Mouse (Mus musculus) myocyte (in vitro differentiated cells): ENCODE results near the gene Dnaic1. TPM values are rescaled to one million over a fixed set of nuclear protein-coding genes. Genes with fewer than 3 reads are reported as not detected.
A peak's percentile ranks its signal among the peaks of the same experiment; 100 is the strongest.

Experiments used
- H3K27me3 ChIP-seq: one replicate; pipeline ENCODE4 v1.6.1; 2011; ENCODE audit not compliant: control insufficient read depth, insufficient read depth, insufficient read length
- H3K36me3 ChIP-seq: one replicate; pipeline ENCODE4 v1.6.1; 2011; ENCODE audit not compliant: control insufficient read depth, insufficient read depth
- H3K4me2 ChIP-seq: one replicate; pipeline ENCODE4 v1.6.1; 2011; ENCODE audit warnings: low read depth, control low read depth
- H3K4me3 ChIP-seq: one replicate; pipeline ENCODE4 v1.5.1; 2011; ENCODE audit warnings: mild to moderate bottlenecking, control low read depth, moderate library complexity
- H3K79me2 ChIP-seq: one replicate; pipeline ENCODE4 v1.6.1; 2011; ENCODE audit not compliant: control insufficient read depth, insufficient read depth
- H3ac ChIP-seq: one replicate; pipeline ENCODE4 v1.6.1; 2011; ENCODE audit not compliant: control insufficient read depth, insufficient read length
- CEBPB ChIP-seq: IDR thresholded peaks from 2 replicates; pipeline ENCODE4 v1.6.1; 2011; ENCODE audit warnings: mild to moderate bottlenecking, moderate library complexity; ENCODE audit not compliant: poor library complexity, insufficient read depth, severe bottlenecking
- E2F4 ChIP-seq: IDR thresholded peaks from one replicate; pipeline ENCODE4 v1.6.1; 2011; ENCODE audit warnings: mild to moderate bottlenecking, control low read depth, moderate library complexity; ENCODE audit not compliant: insufficient read depth
- MAX ChIP-seq: IDR thresholded peaks from one replicate; pipeline ENCODE4 v1.6.1; 2011; ENCODE audit warnings: low read depth, mild to moderate bottlenecking, control low read depth
- MYOD1 ChIP-seq, 3 experiments: IDR thresholded peaks; one replicate each; pipeline ENCODE4 v1.6.1; 2011; ENCODE audit warnings: control low read depth in 2 of 3, low read depth in 2 of 3, mild to moderate bottlenecking in 2 of 3, moderate library complexity in 1 of 3; ENCODE audit not compliant: insufficient read length in 2 of 3, control insufficient read depth in 1 of 3
- MYOG ChIP-seq, 3 experiments: IDR thresholded peaks; one replicate each; pipeline ENCODE4 v1.6.1; 2011; ENCODE audit warnings: control low read depth in 2 of 3, low read depth in 2 of 3, mild to moderate bottlenecking in 2 of 3; ENCODE audit not compliant: insufficient read length in 2 of 3, control insufficient read depth in 1 of 3, insufficient read depth in 1 of 3
- POLR2A ChIP-seq: IDR thresholded peaks from one replicate; pipeline ENCODE4 v1.6.1; 2011; ENCODE audit warnings: low read depth, mild to moderate bottlenecking, control low read depth, moderate library complexity; ENCODE audit not compliant: insufficient read length
- POLR2AphosphoS2 ChIP-seq: IDR thresholded peaks from one replicate; pipeline ENCODE4 v1.6.1; 2011; ENCODE audit warnings: low read depth, control low read depth; ENCODE audit not compliant: insufficient read length
- REST ChIP-seq: IDR thresholded peaks from one replicate; pipeline ENCODE4 v1.6.1; 2011; ENCODE audit warnings: mild to moderate bottlenecking, control low read depth, moderate library complexity; ENCODE audit not compliant: insufficient read depth, insufficient read length
- SRF ChIP-seq: IDR thresholded peaks from one replicate; pipeline ENCODE4 v1.6.1; 2011; ENCODE audit warnings: low read depth; ENCODE audit not compliant: control insufficient read depth, insufficient read length
- TCF12 ChIP-seq: IDR thresholded peaks from one replicate; pipeline ENCODE4 v1.6.1; 2011; ENCODE audit warnings: mild to moderate bottlenecking, control low read depth; ENCODE audit not compliant: poor library complexity, insufficient read depth, severe bottlenecking
- TCF3 ChIP-seq: IDR thresholded peaks from one replicate; pipeline ENCODE4 v1.6.1; 2011; ENCODE audit warnings: low read depth, control low read depth; ENCODE audit not compliant: insufficient read length
- USF1 ChIP-seq: IDR thresholded peaks from one replicate; pipeline ENCODE4 v1.6.1; 2011; ENCODE audit warnings: low read depth, mild to moderate bottlenecking, control low read depth, moderate library complexity
- polyA plus RNA-seq: library from polyadenylated mRNA; unstranded; fragments of >200 nt; fragmentation: generic; extraction: Trizol; gene quantifications from one replicate; pipeline ENCODE4 v1.2.1, GENCODE M21; 2012; ENCODE audit warnings: missing spikeins

Gene Dnaic1
- polyA plus RNA-seq, 1 experiment: 0.08 TPM

DNA sequence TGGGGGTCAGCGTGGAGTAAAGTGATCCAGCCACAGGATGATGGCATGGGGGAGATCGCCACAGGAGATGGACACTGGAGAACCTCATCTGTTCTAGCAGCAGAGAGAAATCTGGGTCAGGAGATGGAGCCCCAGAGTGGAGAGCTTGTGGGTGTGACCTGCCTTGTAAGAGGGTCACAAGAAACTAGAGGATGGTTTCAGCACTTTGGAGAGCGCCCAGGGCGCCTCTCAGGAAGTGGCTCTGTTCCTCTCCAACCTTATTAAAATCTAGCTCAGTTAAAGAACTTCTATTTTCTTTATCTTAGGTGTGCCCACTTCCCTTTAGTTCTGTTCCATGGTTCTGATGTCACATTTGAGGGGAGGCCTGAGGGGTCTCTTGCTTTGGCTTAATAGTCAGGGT, 37.2 kb downstream of the Dnaic1 start:
- H3K27me3 ChIP-seq: peaks cover 23% of the 10 kb centered on the region
- no peak overlapping the region for H3ac ChIP-seq
- H3K36me3 ChIP-seq: no peaks in the 10 kb centered on the region
- TF ChIP-seq TCF3 (no peak), POLR2AphosphoS2 (no peak), REST (peak; percentile 50)
- no peak overlapping the region for H3K4me3 ChIP-seq
- H3K4me2 ChIP-seq: no peak overlapping the region
- no peaks in the 10 kb centered on the region for H3K79me2 ChIP-seq

DNA sequence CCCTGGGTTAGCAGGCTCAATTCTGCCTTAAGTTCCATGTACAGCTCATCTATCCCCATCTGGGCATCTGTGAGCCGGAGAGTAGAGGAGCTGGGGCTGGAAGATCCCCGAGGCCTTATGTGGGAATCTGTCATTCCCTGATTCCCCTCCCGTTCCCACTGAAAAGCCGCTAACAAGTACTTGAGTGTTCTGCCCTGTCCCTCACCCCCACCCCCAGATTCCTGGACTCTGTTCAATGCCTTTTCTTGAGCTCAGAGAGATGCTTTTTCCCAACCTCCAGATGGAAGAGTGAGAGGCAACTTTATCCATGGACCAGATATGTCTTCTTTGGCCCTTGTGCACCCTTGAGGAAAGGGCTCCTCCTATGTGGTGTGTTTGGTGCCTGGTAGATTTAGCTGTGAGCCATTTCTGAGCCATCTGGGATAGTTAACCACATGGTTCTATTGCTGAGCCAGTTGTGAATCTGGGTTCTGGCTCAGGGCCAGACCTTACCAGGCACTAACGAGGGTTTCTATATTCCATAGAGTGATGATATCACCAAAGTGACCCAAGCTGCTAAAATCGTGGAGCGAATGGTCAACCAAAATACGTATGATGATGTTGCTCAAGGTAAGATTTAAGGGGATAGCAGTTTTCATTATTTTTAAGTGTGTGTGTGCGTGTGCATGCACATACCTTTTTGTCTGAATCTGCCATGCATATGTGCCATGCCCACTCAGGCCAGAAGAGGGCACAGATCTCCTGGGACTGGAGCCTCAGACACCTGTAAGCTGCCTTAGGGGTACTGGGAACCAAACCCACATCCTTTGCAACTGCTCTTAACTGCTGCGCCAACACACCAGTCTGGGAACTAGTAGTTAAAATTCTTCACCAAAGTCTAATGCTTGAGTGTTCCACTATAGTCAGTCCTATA, 40.4 kb downstream of the Dnaic1 start:
- Histone ChIP-seq H3K4me2 (no peak overlapping the region), H3K27me3 (no peaks in the 10 kb centered on the region), H3K4me3 (no peak overlapping the region), H3K79me2 (no peaks in the 10 kb centered on the region), H3ac (no peak overlapping the region), H3K36me3 (no peaks in the 10 kb centered on the region)
- TF ChIP-seq USF1: no peak
- TF ChIP-seq MYOG (IDR thresholded peaks at IDR 0.05; ENCODE audit: control insufficient read depth in 1 of 3, insufficient read depth in 1 of 3, insufficient read length in 2 of 3, low read depth in 2 of 3): no peak
- no peak for TF ChIP-seq SRF
- TF ChIP-seq CEBPB: no peak
- no peak for TF ChIP-seq TCF3
- no peak for TF ChIP-seq TCF12
- TF ChIP-seq MAX: no peak
- TF ChIP-seq POLR2A: no peak
- no peak for TF ChIP-seq MYOD1 (IDR thresholded peaks at IDR 0.05; ENCODE audit: control insufficient read depth in 1 of 3, insufficient read length in 2 of 3, low read depth in 2 of 3)
- TF ChIP-seq E2F4: no peak
- TF ChIP-seq REST: no peak

DNA sequence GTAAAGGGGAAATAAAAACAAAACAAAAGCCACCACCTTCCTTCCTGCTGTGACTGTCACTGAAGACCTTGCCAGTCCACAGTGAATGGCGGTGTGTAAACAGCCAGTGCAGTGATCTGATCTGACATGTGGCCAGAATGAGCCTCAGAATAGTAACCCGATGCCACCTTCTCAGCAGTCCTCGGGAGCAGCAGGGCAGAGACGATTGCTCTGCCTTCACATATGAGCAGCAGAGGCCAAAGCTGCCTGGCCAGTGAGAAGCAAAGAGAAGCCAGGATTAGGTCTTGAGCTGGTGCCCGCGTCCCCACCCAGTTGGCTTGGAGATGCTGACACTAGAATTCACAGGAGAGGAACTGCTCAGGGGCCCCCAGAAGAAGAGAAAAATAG, 41.0 kb downstream of the Dnaic1 start:
- no peaks in the 10 kb centered on the region for H3K27me3 ChIP-seq
- no peak overlapping the region for H3K4me3 ChIP-seq
- no peak overlapping the region for H3ac ChIP-seq
- H3K79me2 ChIP-seq: no peaks in the 10 kb centered on the region
- no peaks in the 10 kb centered on the region for H3K36me3 ChIP-seq
- no peak for TF ChIP-seq MYOD1 (IDR thresholded peaks at IDR 0.05; ENCODE audit: control insufficient read depth in 1 of 3, insufficient read length in 2 of 3, low read depth in 2 of 3)
- no peak for TF ChIP-seq CEBPB
- TF ChIP-seq TCF3: no peak
- TF ChIP-seq E2F4: no peak
- TF ChIP-seq SRF: no peak
- no peak for TF ChIP-seq POLR2AphosphoS2
- TF ChIP-seq USF1: no peak
- no peak for TF ChIP-seq MYOG (IDR thresholded peaks at IDR 0.05; ENCODE audit: control insufficient read depth in 1 of 3, insufficient read depth in 1 of 3, insufficient read length in 2 of 3, low read depth in 2 of 3)
- TF ChIP-seq MAX: no peak
- TF ChIP-seq POLR2A: no peak
- TF ChIP-seq REST: no peak
- no peak for TF ChIP-seq TCF12
- H3K4me2 ChIP-seq: no peak overlapping the region

DNA sequence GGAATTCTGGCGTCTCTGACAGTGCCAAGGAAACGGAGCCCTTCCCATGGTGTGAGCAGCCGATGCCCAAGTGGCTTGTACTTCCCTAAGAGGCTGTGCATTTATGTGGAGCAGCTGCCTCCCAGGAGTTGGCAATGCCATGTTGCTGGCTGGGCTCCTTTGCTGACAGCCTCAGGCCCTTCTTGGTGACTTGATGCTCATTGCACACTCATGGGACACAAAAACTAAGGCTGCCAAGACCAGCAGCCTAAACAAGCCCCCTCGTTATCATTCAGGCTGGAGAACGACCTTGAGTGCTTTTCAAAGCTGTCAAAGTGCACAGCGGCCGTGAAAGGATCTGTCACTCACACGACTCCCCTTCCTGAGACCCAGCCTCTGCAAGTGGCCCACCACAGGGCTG, 42.6 kb downstream of the Dnaic1 start:
- Histone ChIP-seq H3ac (no peak overlapping the region), H3K4me2 (no peak overlapping the region), H3K36me3 (no peaks in the 10 kb centered on the region), H3K27me3 (no peaks in the 10 kb centered on the region), H3K79me2 (no peaks in the 10 kb centered on the region), H3K4me3 (no peak overlapping the region)
- TF ChIP-seq E2F4: no peak
- no peak for TF ChIP-seq POLR2A
- TF ChIP-seq MYOG (IDR thresholded peaks at IDR 0.05; ENCODE audit: control insufficient read depth in 1 of 3, insufficient read depth in 1 of 3, insufficient read length in 2 of 3, low read depth in 2 of 3): no peak
- no peak for TF ChIP-seq MYOD1 (IDR thresholded peaks at IDR 0.05; ENCODE audit: control insufficient read depth in 1 of 3, insufficient read length in 2 of 3, low read depth in 2 of 3)
- no peak for TF ChIP-seq POLR2AphosphoS2
- no peak for TF ChIP-seq CEBPB
- no peak for TF ChIP-seq USF1

DNA sequence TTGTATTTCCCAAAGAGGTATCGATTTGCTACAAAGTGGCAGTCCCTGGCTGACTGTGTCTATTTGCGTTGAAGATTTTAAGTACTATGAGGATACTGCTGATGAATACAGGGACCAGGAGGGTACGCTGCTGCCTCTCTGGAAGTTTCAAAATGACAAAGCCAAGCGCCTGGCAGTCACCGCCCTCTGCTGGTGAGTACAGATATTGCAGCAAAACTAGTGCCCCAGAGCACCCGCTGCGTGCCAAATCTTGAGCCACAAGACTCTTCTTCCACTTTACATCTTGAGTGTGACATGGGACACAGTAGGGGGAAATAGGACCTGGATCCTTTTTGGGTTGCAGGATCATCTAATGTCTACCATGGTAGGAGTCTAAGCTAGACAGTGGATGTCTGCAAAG, 44.6 kb downstream of the Dnaic1 start:
- Histone ChIP-seq H3K4me3 (no peak overlapping the region), H3K27me3 (no peaks in the 10 kb centered on the region), H3K4me2 (no peak overlapping the region), H3K79me2 (no peaks in the 10 kb centered on the region), H3K36me3 (no peaks in the 10 kb centered on the region), H3ac (no peak overlapping the region)
- TF ChIP-seq TCF12: no peak
- TF ChIP-seq MAX: no peak
- TF ChIP-seq POLR2AphosphoS2: no peak
- TF ChIP-seq TCF3: no peak
- no peak for TF ChIP-seq REST
- no peak for TF ChIP-seq USF1
- TF ChIP-seq MYOD1 (IDR thresholded peaks at IDR 0.05; ENCODE audit: control insufficient read depth in 1 of 3, insufficient read length in 2 of 3, low read depth in 2 of 3): no peak
- TF ChIP-seq MYOG (IDR thresholded peaks at IDR 0.05; ENCODE audit: control insufficient read depth in 1 of 3, insufficient read depth in 1 of 3, insufficient read length in 2 of 3, low read depth in 2 of 3): no peak
- TF ChIP-seq E2F4: no peak
- TF ChIP-seq CEBPB: no peak
- TF ChIP-seq POLR2A: no peak
- TF ChIP-seq SRF: no peak
